Mouse (Mus musculus): ENCODE data around the gene Usp12.

GRCm38 (mm10) chr5:146736970-146737495, 57.8 kb downstream of the Usp12 start:
- TF ChIP-seq TCF12 (IDR thresholded peaks at IDR 0.05; ENCODE audit: low read depth, low read length) (no peak), POLR2AphosphoS5 (IDR thresholded peaks at IDR 0.05; ENCODE audit: borderline replicate concordance, low read depth, low read length) (no peak), POLR2A (IDR thresholded peaks at IDR 0.05; ENCODE audit: control insufficient read depth in 1 of 2, insufficient read depth in 1 of 2, low read depth in 1 of 2, low read length in 2 of 2, poor library complexity in 1 of 2) (no peak), CTCF (IDR thresholded peaks at IDR 0.05 in 2 of 3, conservative IDR thresholded peaks at IDR 0.05 in 1 of 3; ENCODE audit: control insufficient read depth in 1 of 3, insufficient read depth in 1 of 3, low read depth in 2 of 3, low read length in 3 of 3, poor library complexity in 1 of 3, severe bottlenecking in 1 of 3) (no peak), SIN3A (IDR thresholded peaks at IDR 0.05; ENCODE audit: low read length) (no peak), ZMIZ1 (IDR thresholded peaks at IDR 0.05; ENCODE audit: low read depth, low read length) (no peak), POLR2AphosphoS2 (IDR thresholded peaks at IDR 0.05; ENCODE audit: low read length) (no peak)
